Mouse (Mus musculus) small intestine, adult 2 months (tissue): ENCODE results near the gene Itga4. TPM values are rescaled to one million over a fixed set of nuclear protein-coding genes. Genes with fewer than 3 reads are reported as not detected.

Experiments
- H3K27ac ChIP-seq: fragments of 200-500 bp; 2 replicates; pipeline ENCODE4 v1.5.1; 2012; ENCODE audit warnings: low read depth, low read length, control low read depth, inconsistent platforms; ENCODE audit not compliant: insufficient read depth
- H3K27me3 ChIP-seq: fragments of 200-500 bp; 2 replicates; pipeline ENCODE4 v1.6.1; 2012; ENCODE audit warnings: mild to moderate bottlenecking, moderate library complexity, low read length, inconsistent platforms; ENCODE audit not compliant: control insufficient read depth, insufficient read depth
- H3K36me3 ChIP-seq: fragments of 200-500 bp; 2 replicates; pipeline ENCODE4 v1.6.1; 2012; ENCODE audit warnings: mild to moderate bottlenecking, low read length, control low read depth, inconsistent platforms; ENCODE audit not compliant: control insufficient read depth, insufficient read depth
- H3K4me1 ChIP-seq: fragments of 200-500 bp; 2 replicates; pipeline ENCODE4 v1.6.1; 2012; ENCODE audit warnings: low read length, inconsistent platforms, mixed read lengths; ENCODE audit not compliant: control insufficient read depth, insufficient read depth, insufficient read length
- H3K4me3 ChIP-seq: fragments of 200-500 bp; 2 replicates; pipeline ENCODE4 v1.5.1; 2012; ENCODE audit warnings: low read depth, mild to moderate bottlenecking, control low read depth, inconsistent platforms, low read length, moderate library complexity
- CTCF ChIP-seq: fragments of 200-500 bp; IDR thresholded peaks from 2 replicates; pipeline ENCODE4 v1.5.1; 2012; ENCODE audit warnings: low read depth, mild to moderate bottlenecking, control low read depth, inconsistent platforms, low read length, moderate library complexity, mixed read lengths; ENCODE audit not compliant: insufficient replicate concordance, insufficient read length; ENCODE audit errors: extremely low read depth
- POLR2A ChIP-seq: fragments of 200-500 bp; IDR thresholded peaks from 2 replicates; pipeline ENCODE4 v1.6.1; 2012; ENCODE audit warnings: low read depth, mild to moderate bottlenecking, control low read depth, inconsistent platforms, low read length, moderate library complexity
- WGBS: fragments of 180-500 bp; shearing (Covaris S2); methylation state at CpG from one replicate; pipeline ENCODE4 v1.1.7; 2018; 5-methylcytosine and 5-hydroxymethylcytosine counted together
- polyA plus RNA-seq: library from polyadenylated mRNA; depleted of rRNA; stranded (reverse); fragments of >200 nt; gene quantifications from 2 replicates; pipeline ENCODE4 v1.2.3, GENCODE M21; 2012; rRNA removed

Gene Itga4
- polyA plus RNA-seq: 1.5 and 3.9 TPM in 2 replicates

DNA sequence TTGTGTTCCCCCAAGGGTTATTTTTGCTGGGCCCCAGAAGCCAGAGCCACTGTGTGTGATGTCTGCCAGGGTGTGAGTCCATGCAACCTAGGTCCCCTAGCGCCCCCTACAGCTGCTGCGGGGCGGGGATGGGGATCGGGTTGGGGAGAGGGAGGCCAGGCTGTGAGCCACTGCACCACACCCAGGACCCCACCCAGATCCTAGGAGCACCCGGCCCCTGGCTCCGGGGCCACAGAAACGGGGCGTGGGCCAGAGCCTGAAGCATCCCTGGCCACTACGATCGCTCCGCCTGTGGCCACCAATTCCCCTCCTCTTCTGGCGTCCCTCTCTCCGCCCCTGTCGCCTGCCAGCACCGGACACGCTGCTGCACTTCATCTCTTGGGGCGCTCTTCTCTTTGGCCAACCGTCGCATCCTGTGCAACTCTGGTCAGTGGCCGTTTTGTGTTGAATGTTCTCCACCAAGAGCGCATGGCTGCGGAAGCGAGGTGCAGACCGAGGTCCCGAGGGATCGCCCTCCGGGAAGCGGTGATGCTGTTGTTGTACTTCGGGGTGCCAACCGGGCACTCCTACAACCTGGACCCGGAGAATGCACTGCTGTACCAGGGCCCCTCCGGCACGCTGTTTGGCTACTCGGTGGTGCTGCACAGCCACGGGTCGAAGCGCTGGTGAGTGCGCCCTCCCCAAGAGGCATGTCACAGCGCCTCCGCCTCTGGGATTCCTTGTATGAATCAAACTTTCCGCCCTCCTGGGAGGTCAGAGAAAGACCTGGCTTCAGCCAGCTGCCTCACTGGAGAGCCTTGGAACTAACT is at the start of gene Itga4:
Gene Itga4, plus strand, starts transcription at position 235 of the 809 bp plus-strand sequence.
- no peaks in the 10 kb centered on the region; the same call in 1 of the 2 replicates for H3K4me1 ChIP-seq

GRCm38 (mm10) chr2:79206191-79206755 is 49.0 kb upstream of the Itga4 start:
- TF ChIP-seq CTCF (no peak), POLR2A (no peak)
- H3K4me1 ChIP-seq: no peaks in the 10 kb centered on the region
- no peaks in the 10 kb centered on the region for H3K36me3 ChIP-seq
- no peak overlapping the region for H3K27ac ChIP-seq
- no peaks in the 10 kb centered on the region for H3K27me3 ChIP-seq
- 78% methylated on average over 4 of the region's 4 CpGs for WGBS
- H3K4me3 ChIP-seq: no peak overlapping the region

More for the DNA sequence above, at the start of gene Itga4:
- Histone ChIP-seq H3K27me3 (no peaks in the 10 kb centered on the region), H3K27ac (peak within 1 kb of the TSS; percentile 87), H3K36me3 (no peaks in the 10 kb centered on the region), H3K4me3 (peak within 1 kb of the TSS; percentile 68)
- 4% methylated on average over 41 of the region's 41 CpGs for WGBS
- TF ChIP-seq CTCF: peak; percentile 37; the same call in 1 of the 2 replicates
- TF ChIP-seq POLR2A: no peak

DNA sequence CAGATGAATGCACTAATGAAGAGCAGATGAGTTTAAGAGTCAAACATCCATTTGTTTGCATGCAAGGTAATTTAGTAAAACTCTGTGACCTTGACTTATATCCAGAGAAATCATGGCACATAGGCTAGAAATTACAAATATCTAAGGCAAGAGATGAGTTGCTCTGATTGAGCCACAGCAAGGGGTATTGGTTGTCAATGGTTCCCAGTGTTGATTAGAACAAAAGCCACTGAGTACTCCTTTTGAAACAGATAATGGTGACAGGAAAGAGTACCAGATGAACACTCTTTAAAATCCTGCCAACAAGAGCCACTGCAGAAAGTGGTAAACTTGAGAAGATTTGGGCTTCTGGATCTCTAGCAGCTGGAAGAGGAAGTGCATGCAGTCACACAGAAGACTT is 40.2 kb upstream of the Itga4 start:
- no peaks in the 10 kb centered on the region for H3K36me3 ChIP-seq
- no peak overlapping the region for H3K27ac ChIP-seq
- H3K4me1 ChIP-seq: no peaks in the 10 kb centered on the region
- no peaks in the 10 kb centered on the region for H3K27me3 ChIP-seq
- H3K4me3 ChIP-seq: no peak overlapping the region
- TF ChIP-seq CTCF (no peak), POLR2A (no peak)

DNA sequence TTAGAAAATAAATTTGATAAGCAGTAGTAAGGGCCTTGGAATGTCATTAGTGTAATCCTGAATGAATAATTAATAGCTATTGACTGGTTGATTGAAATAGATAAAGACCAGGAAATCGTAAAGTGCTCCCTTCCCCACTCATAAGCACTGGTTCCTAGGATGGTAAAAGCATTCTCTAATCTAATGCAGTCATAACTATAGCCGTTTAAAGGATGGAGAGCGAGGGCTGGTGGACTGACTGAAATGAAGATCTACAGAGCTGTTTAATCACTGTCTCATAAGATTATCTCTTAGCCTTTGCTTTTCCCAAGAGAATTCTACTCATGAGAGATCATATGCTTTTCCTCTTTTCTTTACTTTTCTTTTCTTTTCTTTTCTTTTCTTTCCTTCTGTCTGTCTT is 39.7 kb upstream of the Itga4 start:
- Histone ChIP-seq H3K4me1 (no peaks in the 10 kb centered on the region), H3K4me3 (no peak overlapping the region), H3K27ac (no peak overlapping the region), H3K27me3 (no peaks in the 10 kb centered on the region), H3K36me3 (no peaks in the 10 kb centered on the region)
- WGBS: 33% methylated on average over 3 of the region's 3 CpGs
- TF ChIP-seq POLR2A (no peak), CTCF (no peak)

- WGBS: 57% methylated on average over 3 of the region's 3 CpGs
- Histone ChIP-seq H3K27me3 (no peaks in the 10 kb centered on the region), H3K4me3 (no peak overlapping the region), H3K36me3 (no peaks in the 10 kb centered on the region), H3K4me1 (0 out of 2 replicates have a peak, but pooled peaks cover 3% of the 10 kb centered on the region), H3K27ac (no peak overlapping the region)
- TF ChIP-seq CTCF (no peak), POLR2A (no peak)
Observed at GRCm38 (mm10) chr2:79224714-79225426, 30.4 kb upstream of the Itga4 start.

DNA sequence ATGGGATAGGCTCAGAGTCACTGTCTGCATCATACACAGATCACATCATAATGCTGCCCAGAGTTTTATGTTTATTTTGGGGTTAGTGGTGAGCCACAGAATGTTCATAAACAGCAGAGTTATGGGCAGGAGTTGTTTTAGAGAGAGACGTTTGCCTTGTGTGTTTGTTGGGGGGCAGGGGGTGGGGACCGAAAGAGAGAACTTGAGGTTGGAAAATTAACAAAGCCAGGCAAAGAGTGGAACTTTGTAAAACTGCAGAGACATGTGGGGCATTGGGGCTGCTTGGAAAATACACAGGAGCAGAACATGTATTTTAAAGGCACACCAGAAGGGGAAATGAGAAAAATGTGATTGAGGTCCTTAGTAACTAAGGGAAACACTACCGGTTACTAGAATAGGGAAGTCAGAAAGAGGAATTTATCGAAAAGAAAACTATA is 27.4 kb upstream of the Itga4 start:
- Histone ChIP-seq H3K27ac (no peak overlapping the region), H3K27me3 (no peaks in the 10 kb centered on the region), H3K4me3 (no peak overlapping the region), H3K4me1 (0 out of 2 replicates have a peak, but pooled peaks cover 3% of the 10 kb centered on the region), H3K36me3 (no peaks in the 10 kb centered on the region)
- TF ChIP-seq CTCF: no peak
- TF ChIP-seq POLR2A: no peak
- 68% methylated on average over 4 of the region's 4 CpGs for WGBS
